Mouse (Mus musculus) hindbrain, embryonic 16.5 days (tissue): ENCODE measurements around the gene Tox2. TPM values are rescaled to one million over a fixed set of nuclear protein-coding genes. Genes with fewer than 3 reads are reported as not detected.

Experiments
- ATAC-seq: fragments of 200-750 bp; cut with Nextera tagmentation; 2 replicates; pipeline ENCODE4 v1.8.0; 2017; ENCODE audit warnings: moderate TSS enrichment, moderate library complexity
- H3K27ac ChIP-seq: fragments of 300-500 bp; sonication (generic); 2 replicates; pipeline ENCODE4 v1.5.1; 2014; ENCODE audit warnings: low read depth, mild to moderate bottlenecking, control low read depth, low read length, moderate library complexity
- H3K27me3 ChIP-seq: fragments of 300-500 bp; sonication (generic); replicated peaks from 2 replicates; pipeline ENCODE4 v1.6.1; 2014; ENCODE audit warnings: low read length; ENCODE audit not compliant: control insufficient read depth, insufficient read depth
- H3K36me3 ChIP-seq: fragments of 300-500 bp; sonication (generic); 2 replicates; pipeline ENCODE4 v1.6.1; 2014; ENCODE audit warnings: mild to moderate bottlenecking, low read length, moderate library complexity, mixed read lengths; ENCODE audit not compliant: control insufficient read depth, insufficient read depth
- H3K4me1 ChIP-seq: fragments of 300-500 bp; sonication (generic); 2 replicates; pipeline ENCODE4 v1.6.1; 2014; ENCODE audit warnings: low read depth, low read length; ENCODE audit not compliant: control insufficient read depth, insufficient read depth
- H3K4me2 ChIP-seq: fragments of 300-500 bp; sonication (generic); 2 replicates; pipeline ENCODE4 v1.6.1; 2014; ENCODE audit warnings: mild to moderate bottlenecking, low read length, control low read depth, moderate library complexity
- H3K4me3 ChIP-seq: fragments of 300-500 bp; sonication (generic); 2 replicates; pipeline ENCODE4 v1.5.1; 2014; ENCODE audit warnings: mild to moderate bottlenecking, low read length, control low read depth, moderate library complexity
- H3K9ac ChIP-seq: fragments of 300-500 bp; sonication (generic); 2 replicates; pipeline ENCODE4 v1.6.1; 2014; ENCODE audit warnings: low read depth, mild to moderate bottlenecking, control low read depth, low read length, moderate library complexity
- H3K9me3 ChIP-seq: fragments of 300-500 bp; sonication (generic); 2 replicates; pipeline ENCODE4 v1.6.1; 2014; ENCODE audit warnings: mild to moderate bottlenecking, low read length, moderate library complexity; ENCODE audit not compliant: control insufficient read depth
- WGBS: fragments of 180-500 bp; shearing (Covaris S2); extraction: QIAGEN DNeasy Blood & Tissue Kit; methylation state at CpG from one replicate; pipeline ENCODE4 v1.1.7; 2014; 5-methylcytosine and 5-hydroxymethylcytosine counted together
- polyA plus RNA-seq: library from polyadenylated mRNA; unstranded; fragments of >200 nt; fragmentation: Nextera tagmentation; extraction: Ambion mirVana; gene quantifications from 2 replicates; pipeline ENCODE4 v1.2.1, GENCODE M21; 2015

Gene Tox2
- polyA plus RNA-seq, 1 experiment from 2014 or later: 23.0 TPM

- Histone ChIP-seq H3K4me1 (peaks cover 3% of the 10 kb centered on the region; the same call in 1 of the 2 replicates), H3K36me3 (no peaks in the 10 kb centered on the region), H3K4me2 (no peak overlapping the region), H3K9ac (no peak overlapping the region), H3K9me3 (no peaks in the 10 kb centered on the region), H3K27me3 (peaks cover 5% of the 10 kb centered on the region), H3K27ac (no peak overlapping the region), H3K4me3 (no peak overlapping the region)
- 75% methylated on average over 13 of the region's 13 CpGs for WGBS
- ATAC-seq: no peak
These were observed 142.2 kb downstream of the Tox2 start for GRCm38 (mm10) chr2:163344976-163345660.

- Histone ChIP-seq H3K4me2 (no peak overlapping the region), H3K36me3 (no peaks in the 10 kb centered on the region), H3K4me3 (no peak overlapping the region), H3K4me1 (no peaks in the 10 kb centered on the region), H3K9me3 (no peaks in the 10 kb centered on the region), H3K27ac (no peak overlapping the region), H3K9ac (no peak overlapping the region), H3K27me3 (no peaks in the 10 kb centered on the region; the same call in 1 of the 2 replicates)
- no peak for ATAC-seq
- 84% methylated on average over 11 of the region's 11 CpGs for WGBS
These were observed 143.6 kb downstream of the Tox2 start for GRCm38 (mm10) chr2:163346497-163346896.

GRCm38 (mm10) chr2:163347517-163348184, 144.7 kb downstream of the Tox2 start:
- H3K4me2 ChIP-seq: no peak overlapping the region
- H3K36me3 ChIP-seq: no peaks in the 10 kb centered on the region
- no peak overlapping the region for H3K27ac ChIP-seq
- H3K27me3 ChIP-seq: no peaks in the 10 kb centered on the region; the same call in 1 of the 2 replicates
- no peaks in the 10 kb centered on the region for H3K4me1 ChIP-seq
- H3K9me3 ChIP-seq: no peaks in the 10 kb centered on the region
- no peak for ATAC-seq
- WGBS: 84% methylated on average over 8 of the region's 8 CpGs
- H3K4me3 ChIP-seq: no peak overlapping the region
- no peak overlapping the region for H3K9ac ChIP-seq

- Histone ChIP-seq H3K36me3 (no peaks in the 10 kb centered on the region), H3K27ac (no peak overlapping the region), H3K27me3 (no peaks in the 10 kb centered on the region; the same call in 1 of the 2 replicates), H3K4me2 (no peak overlapping the region), H3K9ac (no peak overlapping the region), H3K9me3 (no peaks in the 10 kb centered on the region), H3K4me1 (no peaks in the 10 kb centered on the region), H3K4me3 (no peak overlapping the region)
- 73% methylated on average over 7 of the region's 7 CpGs for WGBS
- ATAC-seq: no peak
These were observed 145.8 kb downstream of the Tox2 start for GRCm38 (mm10) chr2:163348677-163349076.

GRCm38 (mm10) chr2:163349411-163349810, 146.5 kb downstream of the Tox2 start:
- H3K36me3 ChIP-seq: no peaks in the 10 kb centered on the region
- H3K4me1 ChIP-seq: no peaks in the 10 kb centered on the region
- H3K9ac ChIP-seq: no peak overlapping the region
- 0 out of 2 replicates have a peak, but pooled peaks have one; percentile 52 for ATAC-seq
- no peak overlapping the region for H3K4me3 ChIP-seq
- no peaks in the 10 kb centered on the region for H3K9me3 ChIP-seq
- no peak overlapping the region for H3K27ac ChIP-seq
- H3K4me2 ChIP-seq: no peak overlapping the region
- no peaks in the 10 kb centered on the region; the same call in 1 of the 2 replicates for H3K27me3 ChIP-seq
- 51% methylated on average over 9 of the region's 9 CpGs for WGBS

- WGBS: 58% methylated on average over 5 of the region's 5 CpGs
- ATAC-seq: no peak
- Histone ChIP-seq H3K4me2 (no peak overlapping the region), H3K4me3 (no peak overlapping the region), H3K9me3 (no peaks in the 10 kb centered on the region), H3K36me3 (no peaks in the 10 kb centered on the region), H3K27ac (no peak overlapping the region), H3K27me3 (no peaks in the 10 kb centered on the region; the same call in 1 of the 2 replicates), H3K4me1 (no peaks in the 10 kb centered on the region), H3K9ac (no peak overlapping the region)
These were observed 147.5 kb downstream of the Tox2 start for GRCm38 (mm10) chr2:163350443-163350842.

GRCm38 (mm10) chr2:163353731-163354130, 150.8 kb downstream of the Tox2 start:
- Histone ChIP-seq H3K9me3 (no peaks in the 10 kb centered on the region), H3K27me3 (no peaks in the 10 kb centered on the region), H3K27ac (no peak overlapping the region), H3K4me3 (no peak overlapping the region), H3K4me1 (no peaks in the 10 kb centered on the region), H3K9ac (no peak overlapping the region), H3K4me2 (no peak overlapping the region), H3K36me3 (no peaks in the 10 kb centered on the region)
- ATAC-seq: no peak
- 19% methylated on average over 7 of the region's 7 CpGs for WGBS

- Histone ChIP-seq H3K4me1 (no peaks in the 10 kb centered on the region), H3K27me3 (no peaks in the 10 kb centered on the region), H3K4me2 (no peak overlapping the region), H3K9me3 (no peaks in the 10 kb centered on the region), H3K36me3 (no peaks in the 10 kb centered on the region), H3K9ac (no peak overlapping the region), H3K27ac (no peak overlapping the region), H3K4me3 (no peak overlapping the region)
- no peak for ATAC-seq
- WGBS: 85% methylated on average over 8 of the region's 8 CpGs
These were observed 152.7 kb downstream of the Tox2 start for GRCm38 (mm10) chr2:163355666-163356065.

- no peak for ATAC-seq
- no peak overlapping the region for H3K27ac ChIP-seq
- no peak overlapping the region for H3K4me2 ChIP-seq
- H3K9ac ChIP-seq: no peak overlapping the region
- WGBS: 83% methylated on average over 12 of the region's 12 CpGs
- no peak overlapping the region for H3K4me3 ChIP-seq
- no peaks in the 10 kb centered on the region for H3K9me3 ChIP-seq
- H3K4me1 ChIP-seq: no peaks in the 10 kb centered on the region
- H3K36me3 ChIP-seq: no peaks in the 10 kb centered on the region
- no peaks in the 10 kb centered on the region for H3K27me3 ChIP-seq
These were observed 153.4 kb downstream of the Tox2 start for GRCm38 (mm10) chr2:163356113-163356840.
